Mouse (Mus musculus) CD4-positive, CD25-positive, alpha-beta regulatory T cell, adult 9 weeks (primary cell): Measurements from ENCODE around the gene Tas2r124. TPM values are rescaled to one million over a fixed set of nuclear protein-coding genes. Genes with fewer than 3 reads are reported as not detected.

Experiments used
- polyA plus RNA-seq: library from polyadenylated mRNA; unstranded; fragments of 100-300 nt; shearing (Covaris generic); gene quantifications from one replicate; pipeline ENCODE4 v1.2.1, GENCODE M21; 2017

Tas2r124 gene
- polyA plus RNA-seq, result not detected

DNA sequence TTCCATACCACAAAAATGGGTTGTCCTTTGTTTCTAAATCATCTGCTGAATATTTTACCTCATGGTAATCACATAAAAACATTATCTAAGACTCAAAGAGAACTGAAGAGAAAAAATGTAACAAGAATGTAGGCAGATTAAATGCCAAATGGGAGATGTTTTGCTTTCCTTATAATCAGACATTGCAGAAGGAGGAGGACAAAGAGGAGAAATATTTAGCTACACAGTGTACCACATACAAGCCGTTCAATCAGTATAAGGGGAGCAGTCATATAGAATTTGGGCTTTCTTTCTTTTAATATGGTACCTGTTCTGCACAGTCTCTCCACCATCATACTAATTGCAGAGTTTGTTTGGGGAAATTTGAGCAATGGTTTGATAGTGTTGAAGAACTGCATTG is at the start of gene Tas2r124:
TSS of gene Tas2r124 (plus strand) at position 301 of the 400 bp plus-strand sequence.

DNA sequence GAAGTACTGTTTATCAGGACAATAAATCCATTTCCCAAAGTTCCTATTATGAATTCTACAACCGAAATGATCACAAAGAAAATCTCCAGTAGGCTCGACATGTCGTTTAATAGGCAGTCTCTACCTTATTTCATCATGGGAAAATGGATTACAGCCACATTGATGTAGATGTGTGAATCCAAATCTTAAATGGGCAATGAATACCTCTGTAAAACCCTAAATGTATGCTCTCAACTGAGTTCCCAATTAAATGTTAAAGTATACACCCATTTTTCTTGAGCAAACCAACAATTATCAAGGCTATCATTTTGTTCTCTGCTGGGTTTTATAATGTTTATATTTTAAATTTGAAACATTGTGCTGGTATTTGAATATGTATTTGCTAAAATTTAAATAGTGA is 42.7 kb upstream of the Tas2r124 start, which contains the start of gene Tas2r122:
TSS of gene Tas2r122 (minus strand) at position 101 of the 400 bp plus-strand sequence.

DNA sequence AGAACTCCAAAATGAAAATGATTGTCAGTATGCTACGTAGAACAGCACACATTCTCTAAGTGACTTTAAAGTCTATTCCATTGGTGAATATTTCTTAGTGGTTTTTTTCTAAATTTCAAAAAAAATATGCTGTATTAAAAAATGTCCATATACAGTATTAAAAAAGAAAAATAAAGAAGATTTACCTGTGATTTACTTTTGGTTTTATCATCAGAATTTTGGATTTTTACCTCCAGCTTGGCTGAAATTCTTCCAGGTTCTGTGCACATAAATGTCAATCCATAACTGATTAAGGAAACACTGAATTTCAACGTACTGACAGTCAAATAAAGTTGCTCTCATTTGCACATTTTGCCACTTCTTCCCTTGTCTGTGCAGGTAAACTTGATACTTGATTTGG is 16.6 kb upstream of the Tas2r124 start, which contains the start of gene Tas2r115:
TSS of gene Tas2r115 (minus strand) at position 101 of the 400 bp plus-strand sequence.

DNA sequence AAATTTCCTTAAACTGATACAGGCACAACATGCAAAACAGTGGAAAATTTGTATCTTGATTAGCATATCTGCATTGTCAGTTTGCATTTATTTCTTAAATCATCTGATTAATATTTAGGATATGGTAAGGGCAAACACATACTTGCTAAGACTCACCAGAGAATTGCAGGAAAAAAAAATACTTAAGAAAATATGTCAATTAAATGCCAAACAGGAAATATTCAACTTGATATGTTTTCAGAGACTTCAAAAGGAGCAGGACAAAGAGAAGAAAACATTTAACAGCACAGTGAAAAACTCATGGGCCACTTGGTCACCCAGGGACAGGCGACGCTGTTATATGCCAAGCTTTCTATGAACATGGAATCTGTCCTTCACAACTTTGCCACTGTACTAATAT is 7.3 kb downstream of the Tas2r124 start, which contains the start of gene Tas2r102:
TSS of gene Tas2r102 (plus strand) at position 301 of the 400 bp plus-strand sequence.

DNA sequence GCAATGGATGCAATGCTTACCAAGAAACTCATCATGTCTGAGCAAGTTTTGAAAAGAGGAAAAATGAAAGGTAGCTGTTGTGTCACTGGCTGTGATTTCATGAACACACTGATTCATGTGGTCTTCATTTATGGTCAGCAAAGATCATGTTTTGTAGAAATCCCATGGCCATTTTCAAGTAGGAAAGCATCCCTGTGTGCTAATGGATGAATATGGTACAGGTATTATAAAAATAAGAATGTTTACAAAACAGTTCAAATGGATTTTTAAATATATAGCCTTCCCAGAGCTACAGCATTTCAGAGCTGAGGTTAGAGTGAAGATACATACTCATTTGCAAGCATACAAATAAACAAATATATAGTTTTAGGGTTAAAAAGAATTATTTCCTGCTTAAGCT is 23.5 kb downstream of the Tas2r124 start, which contains the start of gene Tas2r136:
TSS of gene Tas2r136 (minus strand) at position 101 of the 400 bp plus-strand sequence.

DNA sequence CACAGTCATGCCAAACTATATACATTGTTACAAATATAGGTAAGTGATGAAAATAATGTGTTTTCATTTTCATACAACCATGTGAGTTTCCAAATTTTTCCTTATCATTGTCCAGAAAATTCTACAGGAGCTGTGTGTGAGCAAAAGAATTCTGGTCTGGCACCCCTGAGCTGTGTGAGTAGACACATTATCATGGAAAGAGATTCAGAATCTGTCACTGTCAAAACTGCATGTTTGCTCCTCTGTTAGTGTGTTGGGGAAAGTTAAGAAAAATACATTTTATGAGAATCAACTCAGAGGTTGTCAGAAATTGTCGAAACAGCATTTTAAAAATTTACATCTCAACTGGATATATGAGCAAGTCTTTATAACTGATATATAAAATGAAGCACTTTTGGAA is 48.0 kb downstream of the Tas2r124 start, which contains the start of gene Tas2r117:
TSS of gene Tas2r117 (plus strand) at position 301 of the 400 bp plus-strand sequence.

Other genes starting within 250 kb of the Tas2r124 start
- not detected for gene Prh1, start 184.9 kb upstream of the Tas2r124 start, polyA plus RNA-seq
- gene Prp2, start 158.8 kb upstream of the Tas2r124 start, polyA plus RNA-seq, result not detected
- gene A630073D07Rik, start 103.2 kb upstream of the Tas2r124 start, polyA plus RNA-seq, result not detected
- gene Tas2r120, start 97.8 kb upstream of the Tas2r124 start, polyA plus RNA-seq, result not detected
- gene Tas2r121, start 53.7 kb upstream of the Tas2r124 start, polyA plus RNA-seq, result not detected
- gene Tas2r122, start 42.8 kb upstream of the Tas2r124 start, polyA plus RNA-seq, result not detected
- gene Tas2r115, start 16.7 kb upstream of the Tas2r124 start, polyA plus RNA-seq, result not detected
- gene Tas2r102, start 7.4 kb downstream of the Tas2r124 start, polyA plus RNA-seq, result not detected
- gene Tas2r136, start 23.4 kb downstream of the Tas2r124 start, polyA plus RNA-seq, result not detected
- gene Tas2r117, start 48.1 kb downstream of the Tas2r124 start, polyA plus RNA-seq, result not detected
- gene Tas2r123, start 92.4 kb downstream of the Tas2r124 start, polyA plus RNA-seq, result not detected
- not detected for gene Tas2r116, start 100.7 kb downstream of the Tas2r124 start, polyA plus RNA-seq
- gene Tas2r110, start 113.3 kb downstream of the Tas2r124 start, polyA plus RNA-seq, result not detected
- gene Tas2r113, start 138.3 kb downstream of the Tas2r124 start, polyA plus RNA-seq, result not detected
- gene Tas2r125, start 154.9 kb downstream of the Tas2r124 start, polyA plus RNA-seq, result not detected
- gene Tas2r129, start 196.4 kb downstream of the Tas2r124 start, polyA plus RNA-seq, result not detected
- not detected for gene Tas2r131, start 203.2 kb downstream of the Tas2r124 start, polyA plus RNA-seq
- gene Tas2r109, start 226.2 kb downstream of the Tas2r124 start, polyA plus RNA-seq, result not detected